Mouse (Mus musculus): ENCODE measurements around the gene Ctrc.

Gene Ctrc

DNA sequence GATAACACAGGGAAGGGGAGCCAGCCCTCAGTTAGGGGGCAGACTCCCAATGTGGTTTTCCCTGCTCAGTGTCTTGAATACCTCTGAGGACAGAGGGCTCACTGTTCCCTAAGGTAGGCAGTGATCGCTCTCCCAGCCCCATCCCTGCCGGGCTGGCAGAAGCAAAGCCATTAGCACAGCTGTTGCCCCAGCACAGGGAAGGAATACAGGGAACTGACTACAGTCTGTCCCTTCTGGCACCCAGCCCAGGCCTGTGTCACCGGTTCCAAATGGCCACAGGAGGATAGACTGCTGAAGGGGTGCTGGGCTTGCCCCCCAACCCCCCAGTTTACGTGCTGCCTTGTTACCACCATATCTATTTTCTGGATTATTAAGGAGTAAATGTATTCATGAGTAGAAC lies 21.3 kb upstream of the Ctrc start:
- DNase-seq (ENCODE audit: low read depth, low spot score): no peak

DNA sequence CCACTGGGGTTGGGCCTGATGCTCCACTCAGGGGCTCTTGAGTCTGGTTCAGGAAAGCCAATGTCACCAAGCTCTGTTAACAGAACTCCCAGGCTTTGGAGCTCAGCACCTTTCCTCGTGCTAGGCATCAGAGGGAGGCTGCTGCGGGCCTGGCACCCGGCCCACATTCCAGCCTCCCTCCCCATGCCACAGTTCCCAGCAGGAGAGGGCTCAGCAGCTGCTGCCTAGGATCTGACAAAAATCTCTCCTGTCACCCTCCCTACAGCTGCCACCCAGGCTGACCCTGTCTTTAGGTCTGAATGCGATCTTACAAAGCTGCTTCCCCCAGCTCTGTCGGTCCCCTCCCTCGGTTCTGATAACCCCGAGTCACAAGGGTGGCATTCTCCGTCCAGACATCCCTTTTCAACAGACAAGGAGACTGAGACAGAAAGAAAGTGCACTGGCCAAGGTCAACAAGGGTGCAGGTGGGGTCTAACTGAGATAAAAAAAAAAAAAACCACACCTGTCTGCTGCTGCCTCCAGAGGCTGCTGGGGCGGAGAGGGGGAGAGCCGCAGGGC lies 20.9 kb upstream of the Ctrc start:
- no peak for DNase-seq (ENCODE audit: low read depth, low spot score)

DNA sequence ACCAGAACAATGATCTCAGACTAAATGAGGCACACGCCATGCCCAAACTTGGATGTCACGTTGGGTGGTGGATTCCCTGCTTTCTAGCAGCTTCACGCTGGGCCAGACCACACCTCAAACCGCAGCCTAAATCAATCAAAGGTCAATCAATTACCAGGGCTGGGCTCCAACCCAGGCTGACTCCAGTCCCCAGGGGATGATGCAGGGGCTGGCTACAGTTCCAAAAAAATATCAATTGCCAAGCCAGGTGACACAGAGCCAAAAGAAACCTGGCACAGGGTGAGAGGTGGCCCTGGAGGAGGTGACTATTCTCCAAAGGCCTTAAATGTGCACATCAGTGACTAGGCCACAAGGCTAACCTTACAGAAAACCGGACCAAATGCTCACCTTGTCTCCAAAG lies 19.4 kb upstream of the Ctrc start:
- DNase-seq (ENCODE audit: low read depth, low spot score): no peak

- DNase-seq (ENCODE audit: low read depth, low spot score): no peak
Measured at GRCm38 (mm10) chr4:141865006-141865405, 18.8 kb upstream of the Ctrc start.

DNA sequence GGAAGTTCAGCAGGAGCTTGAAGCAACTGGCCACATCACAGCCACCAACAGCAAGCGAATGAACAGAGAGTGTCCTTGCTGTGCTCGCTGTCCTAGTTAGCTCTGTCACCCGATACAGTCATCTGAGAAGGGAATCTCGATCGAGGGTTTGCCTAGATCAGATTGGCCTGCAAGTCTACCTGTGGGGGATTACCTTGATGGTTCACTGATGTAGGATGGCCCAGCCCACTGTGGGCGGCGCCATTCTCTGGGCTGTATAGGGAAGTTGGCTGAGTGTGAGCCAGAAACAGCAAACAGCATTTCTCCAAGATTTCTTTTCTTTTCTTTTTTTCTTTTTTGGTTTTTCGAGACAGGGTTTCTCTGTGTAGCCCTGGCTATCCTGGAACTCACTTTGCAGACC lies 18.3 kb upstream of the Ctrc start:
- DNase-seq (ENCODE audit: low read depth, low spot score): no peak

- DNase-seq (ENCODE audit: low read depth, low spot score): no peak
Measured at GRCm38 (mm10) chr4:141863726-141864280, 17.6 kb upstream of the Ctrc start.

- DNase-seq (ENCODE audit: low read depth, low spot score): no peak
Measured at GRCm38 (mm10) chr4:141862867-141863266, 16.7 kb upstream of the Ctrc start.

DNA sequence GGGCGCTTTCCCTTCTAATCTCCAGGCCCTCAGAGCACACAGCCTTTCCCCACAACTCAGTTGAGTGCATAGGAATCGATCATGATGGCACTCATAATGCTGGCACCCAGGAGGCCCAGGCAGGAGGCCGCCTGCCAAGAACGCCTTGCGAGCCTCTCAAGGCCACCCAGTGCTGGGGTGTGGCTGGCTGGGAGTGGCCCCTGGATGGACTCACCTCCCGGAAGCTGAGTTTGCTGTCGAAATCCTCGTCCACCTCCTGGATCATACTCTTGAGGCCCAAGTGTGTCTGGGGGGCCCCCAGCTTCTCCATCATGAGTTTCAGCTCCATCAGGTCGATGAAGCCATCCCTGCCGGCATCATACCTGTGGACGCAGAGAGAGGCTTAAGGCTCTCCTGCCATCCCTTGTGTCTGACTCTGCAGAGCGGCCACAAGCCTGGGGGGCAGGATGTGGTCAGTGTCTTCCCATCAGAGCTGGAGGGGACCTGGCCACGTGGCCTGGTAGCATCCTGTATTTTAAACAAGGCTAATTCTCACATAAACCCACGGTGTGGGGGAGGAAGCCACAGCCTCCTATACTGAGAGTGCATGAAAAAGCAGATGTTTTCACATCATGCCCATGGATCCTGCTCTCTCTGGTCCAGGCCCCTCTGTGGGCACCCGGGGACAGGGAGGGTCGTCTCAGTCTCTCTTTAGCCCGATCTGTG lies 15.6 kb upstream of the Ctrc start:
- peak; percentile 64 for DNase-seq (ENCODE audit: low read depth, low spot score)

- no peak for DNase-seq (ENCODE audit: low read depth, low spot score)
Measured at GRCm38 (mm10) chr4:141860246-141860841, 14.2 kb upstream of the Ctrc start.

GRCm38 (mm10) chr4:141859351-141859750 lies 13.2 kb upstream of the Ctrc start:
- DNase-seq (ENCODE audit: low read depth, low spot score): no peak

DNA sequence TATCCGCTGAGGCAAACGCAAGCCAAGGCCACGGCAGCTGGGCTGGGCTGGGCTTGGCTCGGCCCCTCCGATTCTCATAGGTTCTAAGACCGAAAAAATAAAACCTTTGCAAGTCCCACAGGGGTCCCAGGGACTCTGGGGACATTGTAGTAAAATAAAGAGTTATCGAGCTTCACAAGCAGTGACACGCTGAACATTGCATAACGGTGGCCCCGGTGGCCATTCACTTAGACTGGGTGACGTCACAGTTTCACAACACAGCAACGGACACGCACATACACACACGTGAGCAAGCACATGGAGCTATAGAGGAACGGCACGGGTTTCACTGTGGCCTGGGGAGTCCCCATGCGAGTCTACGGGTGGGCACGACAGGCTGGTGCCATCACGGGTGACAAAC lies 12.3 kb upstream of the Ctrc start:
- DNase-seq (ENCODE audit: low read depth, low spot score): no peak

DNA sequence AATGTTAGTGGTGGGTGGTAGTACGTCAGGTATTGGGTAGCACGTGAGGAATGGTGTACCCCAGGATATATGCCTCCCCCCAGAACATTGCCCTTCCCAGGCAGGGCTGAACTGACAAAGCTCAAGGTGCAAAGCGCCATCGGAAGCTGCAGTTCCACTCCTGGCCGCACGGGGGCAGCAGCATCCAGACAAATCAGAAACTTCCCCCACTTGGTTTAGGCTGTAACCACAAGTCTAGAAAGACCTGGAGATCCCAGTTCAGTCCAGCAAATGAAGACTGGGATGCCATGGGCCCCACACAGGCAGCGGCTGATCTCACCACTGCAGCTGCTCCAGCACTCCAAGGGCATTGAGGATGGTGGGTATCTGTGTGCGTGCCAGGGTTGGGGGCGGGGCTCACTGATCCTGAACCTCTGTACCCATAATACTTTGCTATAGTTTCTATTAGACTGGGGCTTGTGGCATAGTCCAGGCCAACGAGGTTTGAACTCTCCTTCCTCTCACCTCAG lies 11.3 kb upstream of the Ctrc start:
- peak; percentile 66 for DNase-seq (ENCODE audit: low read depth, low spot score)

DNA sequence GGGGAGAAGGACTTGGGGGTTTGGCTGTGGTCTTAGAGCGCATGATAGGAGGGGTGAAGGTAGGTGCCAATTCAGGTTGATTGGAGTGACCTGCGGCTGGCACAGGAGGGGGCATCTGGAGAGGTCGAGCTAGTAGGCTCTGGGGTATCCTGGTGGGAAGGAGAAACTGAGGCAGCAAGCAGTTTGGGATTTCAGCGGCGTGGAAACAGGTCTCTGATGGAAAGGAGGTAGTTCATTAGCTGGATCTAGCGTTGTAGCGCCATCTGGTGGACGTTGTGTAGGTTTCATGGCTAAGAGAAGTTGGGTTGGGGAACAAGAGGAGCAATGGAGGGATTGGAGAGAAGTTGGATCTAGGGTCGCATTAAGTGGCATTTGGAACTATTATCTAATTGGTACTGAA lies 7.3 kb upstream of the Ctrc start:
- DNase-seq (ENCODE audit: low read depth, low spot score): peak; percentile 65

GRCm38 (mm10) chr4:141834536-141835095 lies 11.5 kb downstream of the Ctrc start:
- no peak for DNase-seq (ENCODE audit: low read depth, low spot score)

GRCm38 (mm10) chr4:141833911-141834310 lies 12.2 kb downstream of the Ctrc start:
- DNase-seq (ENCODE audit: low read depth, low spot score): no peak

GRCm38 (mm10) chr4:141831361-141831760 lies 14.8 kb downstream of the Ctrc start:
- no peak for DNase-seq (ENCODE audit: low read depth, low spot score)

GRCm38 (mm10) chr4:141830381-141830780 lies 15.8 kb downstream of the Ctrc start:
- no peak for DNase-seq (ENCODE audit: low read depth, low spot score)

DNA sequence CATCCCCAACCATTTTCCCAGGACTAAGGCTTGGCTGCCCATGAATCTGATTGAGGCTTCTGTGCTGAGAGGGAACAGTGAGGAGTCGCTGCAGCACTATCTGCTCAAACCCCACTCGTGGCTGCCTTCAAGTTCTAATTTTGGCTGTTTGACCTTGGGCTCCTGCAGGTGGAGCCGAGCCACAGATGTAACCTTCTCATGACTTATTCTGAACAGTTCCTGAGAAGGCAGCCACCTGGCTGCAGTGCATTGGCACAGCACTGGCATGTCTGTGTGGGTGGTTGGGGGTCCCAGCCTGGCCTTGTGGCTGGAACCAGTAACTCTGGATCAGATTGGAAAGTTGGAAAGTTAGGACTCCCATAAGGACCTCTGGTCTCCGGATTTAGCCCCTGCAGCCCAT lies 18.0 kb downstream of the Ctrc start:
- no peak for DNase-seq (ENCODE audit: low read depth, low spot score)

DNA sequence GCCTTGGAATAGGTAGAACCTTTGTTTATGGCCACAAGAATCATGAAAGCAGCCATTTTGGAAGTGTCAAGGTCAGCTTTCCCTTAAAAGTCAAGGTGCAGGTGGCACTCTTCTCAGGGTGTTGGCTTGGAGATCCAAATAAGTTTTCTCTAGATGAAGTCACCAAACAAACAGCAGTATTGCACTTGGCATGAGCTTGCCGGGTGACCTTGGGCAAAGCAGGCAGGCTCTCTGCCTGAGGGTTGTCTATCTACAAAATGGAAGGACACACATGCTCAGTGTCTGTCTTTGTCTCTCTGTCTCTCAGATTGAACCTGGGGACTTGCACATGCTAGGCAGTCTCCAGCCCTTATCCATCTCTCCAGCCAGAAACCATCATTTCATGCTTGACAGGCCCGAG lies 18.8 kb downstream of the Ctrc start:
- DNase-seq (ENCODE audit: low read depth, low spot score): no peak

- DNase-seq (ENCODE audit: low read depth, low spot score): no peak
Measured at GRCm38 (mm10) chr4:141826060-141826459, 20.1 kb downstream of the Ctrc start, which contains the start of gene Cela2a. Cela2a (minus strand) TSS chr4:141826160.

- no peak for DNase-seq (ENCODE audit: low read depth, low spot score)
Measured at GRCm38 (mm10) chr4:141822979-141823378, 23.2 kb downstream of the Ctrc start.

- DNase-seq (ENCODE audit: low read depth, low spot score): no peak
Measured at GRCm38 (mm10) chr4:141822089-141822488, 24.1 kb downstream of the Ctrc start.

Data from CD4-positive helper T cell, adult 2 months (primary cell).